Comparison of ENCODE assay signal across 1 mouse cellular context in the genomic region with DNA sequence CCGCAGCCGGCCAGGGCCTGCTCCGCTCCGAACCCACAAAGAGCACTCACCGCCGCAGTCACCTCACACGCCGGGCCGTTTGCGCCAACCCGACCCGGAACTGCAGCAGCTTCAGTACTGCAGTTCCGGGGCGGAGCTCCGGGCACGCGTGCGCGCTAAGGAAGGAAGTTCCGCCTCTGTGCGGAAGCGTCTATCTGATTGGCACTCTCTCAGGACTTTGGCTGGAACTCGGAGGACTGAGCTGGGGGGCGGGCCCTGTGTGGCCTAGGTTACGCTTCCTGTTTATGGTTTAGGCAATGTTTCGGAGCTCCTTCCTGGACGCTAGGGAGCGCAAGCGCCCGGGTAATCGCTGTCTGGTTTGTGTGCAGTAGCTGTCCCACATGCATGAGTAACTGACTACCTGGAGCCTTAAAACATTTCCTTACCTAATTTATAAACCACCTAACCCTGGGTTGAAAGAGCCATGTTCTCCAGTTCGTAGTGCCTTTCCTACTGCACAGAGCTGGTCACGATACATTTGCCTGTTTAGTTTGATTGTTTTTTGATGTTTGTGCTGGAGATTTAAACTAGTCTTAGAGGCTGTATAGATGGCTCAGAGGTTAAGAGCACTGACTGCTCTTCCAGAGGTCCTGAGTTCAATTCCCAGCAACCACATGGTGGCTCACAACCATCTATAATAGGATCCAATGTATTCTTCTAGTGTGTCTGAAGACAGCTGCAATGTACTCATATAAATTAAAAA.
TF ChIP-seq lines count a peak whose summit lies in the region.

Ddx24 (minus strand) TSS at position 102 of the 742 bp plus-strand sequence.

TF ChIP-seq in MEL, 35 proteins besides CTCF, POLR2A, EP300 and RAD21 (continued from another document):
- TF ChIP-seq ZMIZ1 (IDR thresholded peaks at IDR 0.05; ENCODE audit: low read depth, low read length) (peak; percentile 31; the same call in 1 of the 2 replicates), POLR2AphosphoS5 (IDR thresholded peaks at IDR 0.05; ENCODE audit: borderline replicate concordance, low read depth, low read length) (no peak), MYC (IDR thresholded peaks at IDR 0.05; ENCODE audit: low read depth, low read length) (peak; percentile 91), MXI1 (IDR thresholded peaks at IDR 0.05; ENCODE audit: low read depth, low read length) (peak; percentile 96), ETS1 (IDR thresholded peaks at IDR 0.05; ENCODE audit: low read depth, low read length) (peak; percentile 79), MAFK (IDR thresholded peaks at IDR 0.05; ENCODE audit: borderline replicate concordance, low read depth, low read length) (no peak), SIN3A (IDR thresholded peaks at IDR 0.05; ENCODE audit: low read length) (peak; percentile 100), RCOR1 (IDR thresholded peaks at IDR 0.05; ENCODE audit: low read depth, low read length) (0 out of 2 replicates have a peak, but pooled peaks have one; percentile 8), ELF1 (IDR thresholded peaks at IDR 0.05; ENCODE audit: low read depth, low read length) (peak; percentile 98), NRF1 (IDR thresholded peaks at IDR 0.05; ENCODE audit: insufficient read depth, low read depth, low read length, poor library complexity, severe bottlenecking) (peak; percentile 87), ZNF384 (IDR thresholded peaks at IDR 0.05; ENCODE audit: low read depth, low read length) (no peak), MEF2A (IDR thresholded peaks at IDR 0.05; ENCODE audit: extremely low read depth, insufficient replicate concordance, low read depth, low read length, poor library complexity, severe bottlenecking) (no peak; the same call in 1 of the 2 replicates), TCF12 (IDR thresholded peaks at IDR 0.05; ENCODE audit: low read depth, low read length) (peak; percentile 75)
